Mouse (Mus musculus): ENCODE measurements around the gene Fli1.
A peak's percentile ranks its signal among the peaks of the same experiment; 100 is the strongest.

GRCm38 (mm10) chr9:32556313-32556712, 13.7 kb upstream of the Fli1 start:
- no peak for TF ChIP-seq POLR2A (IDR thresholded peaks at IDR 0.05; ENCODE audit: control insufficient read depth in 1 of 2, insufficient read depth in 1 of 2, low read depth in 1 of 2, low read length in 2 of 2, poor library complexity in 1 of 2)
- TF ChIP-seq ZC3H11A (IDR thresholded peaks at IDR 0.05; ENCODE audit: low read depth, low read length) = no peak
- peak; percentile 95 for TF ChIP-seq RCOR1 (IDR thresholded peaks at IDR 0.05; ENCODE audit: low read depth, low read length)
- TF ChIP-seq CTCF (IDR thresholded peaks at IDR 0.05 in 2 of 3, conservative IDR thresholded peaks at IDR 0.05 in 1 of 3; ENCODE audit: control insufficient read depth in 1 of 3, insufficient read depth in 1 of 3, low read depth in 2 of 3, low read length in 3 of 3, poor library complexity in 1 of 3, severe bottlenecking in 1 of 3) = no peak
- no peak for TF ChIP-seq ZNF384 (IDR thresholded peaks at IDR 0.05; ENCODE audit: low read depth, low read length)
- TF ChIP-seq EP300 (IDR thresholded peaks at IDR 0.05; ENCODE audit: low read depth in 1 of 2, low read length in 2 of 2) = peak; percentile 82 to 90
- TF ChIP-seq ETS1 (IDR thresholded peaks at IDR 0.05; ENCODE audit: low read depth, low read length) = peak; percentile 82
- peak; percentile 93 for TF ChIP-seq GATA1 (IDR thresholded peaks at IDR 0.05; ENCODE audit: low read depth, low read length)
- no peak for TF ChIP-seq USF2 (IDR thresholded peaks at IDR 0.05; ENCODE audit: borderline replicate concordance in 1 of 2, insufficient read depth in 1 of 2, low read depth in 1 of 2, low read length in 2 of 2)
- no peak for TF ChIP-seq GABPA (IDR thresholded peaks at IDR 0.05; ENCODE audit: low read depth, low read length)
- TF ChIP-seq KAT2A (conservative IDR thresholded peaks at IDR 0.05; ENCODE audit: low read depth, low read length) = no peak
- peak; percentile 79; the same call in 1 of the 2 replicates for TF ChIP-seq MAZ (IDR thresholded peaks at IDR 0.05; ENCODE audit: low read depth, low read length)
- no peak for TF ChIP-seq MAX (IDR thresholded peaks at IDR 0.05; ENCODE audit: low read length)
